8 mouse cellular contexts compared by ENCODE assay signal in the genomic region with DNA sequence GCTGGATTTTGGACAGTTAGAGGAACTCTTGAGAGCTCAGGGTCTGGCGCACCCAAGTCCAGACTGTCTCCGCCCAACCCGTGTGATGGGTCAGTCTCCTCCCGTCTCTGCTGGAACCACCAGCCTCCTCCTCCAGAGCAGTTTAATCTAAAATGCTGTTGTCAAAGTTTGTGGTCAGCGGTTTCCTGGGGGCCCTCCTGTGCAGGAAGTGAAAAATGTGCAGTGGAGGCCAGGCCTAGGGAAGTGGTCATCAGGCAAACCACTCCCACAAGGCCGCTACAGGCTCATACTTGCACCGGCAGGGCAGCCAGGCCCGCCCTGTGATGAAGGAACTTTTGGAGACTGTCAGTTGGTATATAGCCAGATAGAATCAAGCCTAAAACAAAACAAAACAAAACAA. TPM values are rescaled to one million over a fixed set of nuclear protein-coding genes. Genes with fewer than 3 reads are reported as not detected.
DNase-seq lines count a peak whose midpoint lies in the region; ATAC-seq and TF ChIP-seq lines count a peak whose summit lies in the region.

No protein-coding gene starts in this region.

- WGBS in heart, embryonic 10.5 days: 78% methylated on average over 8 of the region's 8 CpGs
- 25% methylated on average over 8 of the region's 8 CpGs for WGBS in liver, embryonic 12.5 days (ENCODE audit: insufficient replicate concordance)
- WGBS in midbrain, embryonic 11.5 days: 93% methylated on average over 8 of the region's 8 CpGs
- WGBS in midbrain, postnatal 0 days: 89% methylated on average over 8 of the region's 8 CpGs
- 86% methylated on average over 8 of the region's 8 CpGs for WGBS in forebrain, embryonic 15.5 days

- H3K9ac ChIP-seq in liver, embryonic 12.5 days: no peak overlapping the region
- no peak overlapping the region for H3K9ac ChIP-seq in midbrain, embryonic 11.5 days (ENCODE audit: low read length)
- no peak overlapping the region for H3K9ac ChIP-seq in midbrain, postnatal 0 days (replicated peaks; ENCODE audit: low read length, poor library complexity, severe bottlenecking)
- H3K9ac ChIP-seq in forebrain, embryonic 15.5 days (replicated peaks): no peak overlapping the region

- TF ChIP-seq CTCF in midbrain, postnatal 0 days (IDR thresholded peaks at IDR 0.05): no peak

- H3K36me3 ChIP-seq in heart, embryonic 10.5 days: peaks cover 3% of the 10 kb centered on the region; the same call in 1 of the 2 replicates
- H3K36me3 ChIP-seq in liver, embryonic 12.5 days: peaks cover 3% of the 10 kb centered on the region; the same call in 1 of the 2 replicates
- no peaks in the 10 kb centered on the region for H3K36me3 ChIP-seq in midbrain, embryonic 11.5 days (ENCODE audit: control insufficient read depth, insufficient read depth, low read length)
- no peaks in the 10 kb centered on the region for H3K36me3 ChIP-seq in midbrain, postnatal 0 days (ENCODE audit: insufficient read depth, low read length)
- no peaks in the 10 kb centered on the region for H3K36me3 ChIP-seq in forebrain, embryonic 15.5 days

- peaks cover 60% of the 10 kb centered on the region for H3K4me1 ChIP-seq in heart, embryonic 10.5 days
- H3K4me1 ChIP-seq in liver, embryonic 12.5 days: peaks cover 48% of the 10 kb centered on the region
- peaks cover 11% of the 10 kb centered on the region for H3K4me1 ChIP-seq in midbrain, embryonic 11.5 days (ENCODE audit: control insufficient read depth, insufficient read depth, low read length)
- H3K4me1 ChIP-seq in midbrain, postnatal 0 days (ENCODE audit: insufficient read depth, low read length): peaks cover 4% of the 10 kb centered on the region; the same call in 1 of the 2 replicates
- peaks cover 24% of the 10 kb centered on the region for H3K4me1 ChIP-seq in forebrain, embryonic 15.5 days

- H3K4me3 ChIP-seq in heart, embryonic 10.5 days: no peak overlapping the region
- no peak overlapping the region for H3K4me3 ChIP-seq in liver, embryonic 12.5 days
- H3K4me3 ChIP-seq in midbrain, embryonic 11.5 days (ENCODE audit: low read depth, low read length): no peak overlapping the region
- no peak overlapping the region for H3K4me3 ChIP-seq in midbrain, postnatal 0 days (ENCODE audit: low read depth, low read length)
- no peak overlapping the region for H3K4me3 ChIP-seq in forebrain, embryonic 15.5 days

- H3K9me3 ChIP-seq in heart, embryonic 10.5 days: no peaks in the 10 kb centered on the region
- no peaks in the 10 kb centered on the region for H3K9me3 ChIP-seq in liver, embryonic 12.5 days (replicated peaks)
- no peaks in the 10 kb centered on the region for H3K9me3 ChIP-seq in midbrain, embryonic 11.5 days (ENCODE audit: control insufficient read depth, low read length)
- no peaks in the 10 kb centered on the region for H3K9me3 ChIP-seq in midbrain, postnatal 0 days (ENCODE audit: low read length)
- H3K9me3 ChIP-seq in forebrain, embryonic 15.5 days: no peaks in the 10 kb centered on the region

- DNase-seq in heart, adult 11 months: peak; percentile 99
- DNase-seq in heart, embryonic 10.5 days (ENCODE audit: low spot score): no peak
- peak; percentile 73 to 88 for DNase-seq in heart, adult 9 months (ENCODE audit: low spot score in 2 of 2)
- DNase-seq in spleen, postnatal 36 days (ENCODE audit: low spot score in 2 of 2): peak; percentile 87 to 89
- no peak for DNase-seq in midbrain, embryonic 11.5 days (ENCODE audit: low spot score, missing footprints)
- DNase-seq in midbrain, postnatal 0 days (ENCODE audit: low spot score): no peak

- H3K4me2 ChIP-seq in liver, embryonic 12.5 days: no peak overlapping the region
- H3K4me2 ChIP-seq in midbrain, embryonic 11.5 days: no peak overlapping the region
- no peak overlapping the region for H3K4me2 ChIP-seq in midbrain, postnatal 0 days (ENCODE audit: low read depth, low read length, poor library complexity, severe bottlenecking)
- H3K4me2 ChIP-seq in forebrain, embryonic 15.5 days (replicated peaks): no peak overlapping the region

- no peak overlapping the region for H3K27ac ChIP-seq in heart, embryonic 10.5 days
- 0 out of 2 replicates have a peak overlapping the region, but pooled peaks have one; percentile 1 for H3K27ac ChIP-seq in liver, embryonic 12.5 days
- no peak overlapping the region for H3K27ac ChIP-seq in midbrain, embryonic 11.5 days (ENCODE audit: low read depth, low read length)
- H3K27ac ChIP-seq in midbrain, postnatal 0 days (ENCODE audit: low read depth, low read length): no peak overlapping the region
- H3K27ac ChIP-seq in forebrain, embryonic 15.5 days (replicated peaks): no peak overlapping the region

- peak; percentile 28; the same call in 1 of the 2 replicates for ATAC-seq in liver, embryonic 12.5 days
- no peak for ATAC-seq in midbrain, embryonic 11.5 days (ENCODE audit: low FRiP score)
- ATAC-seq in midbrain, postnatal 0 days (ENCODE audit: low FRiP score): no peak
- no peak for ATAC-seq in forebrain, embryonic 15.5 days (replicated peaks)

- peaks cover 11% of the 10 kb centered on the region; the same call in 1 of the 2 replicates for H3K27me3 ChIP-seq in heart, embryonic 10.5 days (ENCODE audit: insufficient read depth, poor library complexity, severe bottlenecking)
- H3K27me3 ChIP-seq in liver, embryonic 12.5 days (replicated peaks): peaks cover 51% of the 10 kb centered on the region
- peaks cover 32% of the 10 kb centered on the region for H3K27me3 ChIP-seq in midbrain, embryonic 11.5 days (ENCODE audit: control insufficient read depth, insufficient read depth, low read length)
- H3K27me3 ChIP-seq in midbrain, postnatal 0 days (ENCODE audit: insufficient read depth, low read length): peaks cover 22% of the 10 kb centered on the region
- H3K27me3 ChIP-seq in forebrain, embryonic 15.5 days: peaks cover 32% of the 10 kb centered on the region

RNA-seq across cellular contexts. Expression of a gene that starts 6.7 kb away (rescaled TPM):
- polyA plus RNA-seq in heart, embryonic 10.5 days (2016; fragmentation: Nextera tagmentation; extraction: Ambion mirVana): 5.1 and 5.3 TPM in 2 replicates
- 3.2 and 3.3 TPM in 2 replicates for polyA plus RNA-seq in liver, embryonic 12.5 days (2016; fragmentation: Nextera tagmentation; extraction: Ambion mirVana)
- polyA plus RNA-seq in midbrain, embryonic 11.5 days (2014; fragmentation: Nextera tagmentation; extraction: Ambion mirVana): 0.62 and 1.3 TPM in 2 replicates
- 6.2 and 8.4 TPM in 2 replicates for total RNA-seq in midbrain, postnatal 0 days (2014; rRNA removed)
- 0.71 and 1.2 TPM in 2 replicates for polyA plus RNA-seq in midbrain, postnatal 0 days (2015; fragmentation: Nextera tagmentation; extraction: Ambion mirVana)
- 0.79 and 1.2 TPM in 2 replicates for polyA plus RNA-seq in forebrain, embryonic 15.5 days (2015; fragmentation: Nextera tagmentation; extraction: Ambion mirVana)

Comparison
In these comparisons a context has a peak if more than half of its experiments do, and no peak if none do; other contexts are left out.
1. DNase-seq: peak in heart, adult 11 months (single experiment), heart, adult 9 months (2 of 2) and spleen, postnatal 36 days (2 of 2); none in heart, embryonic 10.5 days (single experiment), midbrain, embryonic 11.5 days (single experiment) and midbrain, postnatal 0 days (single experiment).